Mouse (Mus musculus) heart, embryonic 10.5 days (tissue): ENCODE measurements around the gene Cstf1. TPM values are rescaled to one million over a fixed set of nuclear protein-coding genes. Genes with fewer than 3 reads are reported as not detected.

Experiments used
- polyA plus RNA-seq: library from polyadenylated mRNA; unstranded; fragments of >200 nt; fragmentation: Nextera tagmentation; extraction: Ambion mirVana; gene quantifications from 2 replicates; pipeline ENCODE4 v1.2.1, GENCODE M21; 2016

The Cstf1 gene
- polyA plus RNA-seq, 1 experiment from 2014 or later: 48.3 TPM

Other genes with a start within 250 kb of the Cstf1 start
- gene Mc3r, start 122.2 kb upstream of the Cstf1 start, polyA plus RNA-seq: not detected in 2 replicates
- gene Fam210b, start 25.1 kb upstream of the Cstf1 start, polyA plus RNA-seq: 23.3 and 24.9 TPM in 2 replicates
- gene Aurka, start 146 bp upstream of the Cstf1 start, polyA plus RNA-seq: 138 and 163 TPM in 2 replicates
- 0.20 and 0.30 TPM in 2 replicates for gene Cass4, start 23.1 kb downstream of the Cstf1 start, polyA plus RNA-seq
- gene Rtf2, start 69.9 kb downstream of the Cstf1 start, polyA plus RNA-seq: 56.0 and 66.0 TPM in 2 replicates
- 1.4 and 1.8 TPM in 2 replicates for gene Gcnt7, start 87.9 kb downstream of the Cstf1 start, polyA plus RNA-seq
- gene Fam209, start 101.8 kb downstream of the Cstf1 start, polyA plus RNA-seq: not detected in 2 replicates
- gene Tfap2c, start 178.9 kb downstream of the Cstf1 start, polyA plus RNA-seq: 0.49 and 2.3 TPM in 2 replicates